Mouse (Mus musculus): ENCODE results near the gene C1ra. TPM values are rescaled to one million over a fixed set of nuclear protein-coding genes. Genes with fewer than 3 reads are reported as not detected.
"Not testable (repeated sequence)": the region's sequence is repeated elsewhere in the genome, so short reads cannot be mapped to it uniquely, and the experiment has no call there.

Gene C1ra
- polyA plus RNA-seq, 1 experiment: 11.3 TPM

DNA sequence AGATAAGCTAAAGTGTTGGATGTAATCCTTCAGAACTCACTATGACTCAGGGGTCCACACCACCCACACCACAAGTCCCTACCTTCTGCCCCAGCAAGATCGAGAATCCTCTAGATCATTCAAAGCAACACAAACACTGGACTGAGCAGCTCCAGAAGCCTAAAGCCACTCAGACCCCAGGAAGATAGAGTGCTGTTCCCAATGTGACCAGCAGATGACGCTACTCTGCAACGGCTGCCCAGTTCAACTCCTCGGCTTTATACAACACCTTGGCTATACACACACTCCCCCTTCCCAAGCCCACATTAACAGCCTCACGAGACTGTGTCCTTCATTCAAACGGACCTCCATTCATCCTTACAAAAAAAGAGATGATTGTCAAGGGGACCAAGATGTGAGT lies 39.4 kb upstream of the C1ra start:
- WGBS: 40% methylated on average over 6 of the region's 6 CpGs
- TF ChIP-seq POLR2A (IDR thresholded peaks at IDR 0.05; ENCODE audit: control insufficient read depth, extremely low read depth, insufficient read depth, low read length, poor library complexity) (no peak), CTCF (IDR thresholded peaks at IDR 0.05; ENCODE audit: borderline replicate concordance, control insufficient read depth, extremely low read depth, insufficient read depth, low read length, poor library complexity) (no peak)
- DNase-seq: peak; percentile 53

DNA sequence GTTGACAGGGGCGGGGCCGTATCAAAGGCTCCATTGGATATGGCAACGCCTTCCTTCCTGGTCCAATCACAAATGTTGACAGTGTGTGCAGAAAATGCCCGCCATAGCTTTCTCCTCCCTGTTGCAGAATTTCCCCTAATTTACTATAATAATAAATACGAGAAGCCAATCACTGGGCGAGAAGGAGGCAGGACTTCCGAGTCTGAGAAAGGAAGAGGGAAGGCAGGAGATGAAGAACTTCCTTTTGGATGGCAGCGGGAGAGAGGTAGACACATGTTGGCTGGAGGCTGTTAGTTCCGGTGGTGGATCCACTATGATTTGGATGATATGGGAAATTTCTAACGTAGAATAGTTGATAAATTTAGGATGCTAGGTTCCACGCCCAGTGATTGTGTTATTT lies 37.6 kb upstream of the C1ra start:
- TF ChIP-seq POLR2A (IDR thresholded peaks at IDR 0.05; ENCODE audit: control insufficient read depth, extremely low read depth, insufficient read depth, low read length, poor library complexity): no peak
- no peak for TF ChIP-seq CTCF (IDR thresholded peaks at IDR 0.05; ENCODE audit: borderline replicate concordance, control insufficient read depth, extremely low read depth, insufficient read depth, low read length, poor library complexity)
- Histone ChIP-seq H3K4me1 (replicated peaks; ENCODE audit: control insufficient read depth, insufficient read depth, low read length) (peaks cover 3% of the 10 kb centered on the region; the same call in 1 of the 2 replicates), H3K27me3 (ENCODE audit: control insufficient read depth, insufficient read depth, low read length) (no peaks in the 10 kb centered on the region), H3K4me3 (ENCODE audit: control insufficient read depth, insufficient read depth, low read length) (no peak overlapping the region), H3K27ac (ENCODE audit: control insufficient read depth, insufficient read depth, low read length) (no peak overlapping the region), H3K36me3 (ENCODE audit: control insufficient read depth, insufficient read depth, low read length) (no peaks in the 10 kb centered on the region)
- no peak for DNase-seq
- WGBS: 90% methylated on average over 11 of the region's 11 CpGs

More for the DNA sequence above, 39.4 kb upstream of the C1ra start:
- H3K27ac ChIP-seq (ENCODE audit: control insufficient read depth, insufficient read depth, low read length): no peak overlapping the region
- H3K36me3 ChIP-seq (ENCODE audit: control insufficient read depth, insufficient read depth, low read length): no peaks in the 10 kb centered on the region
- no peaks in the 10 kb centered on the region for H3K27me3 ChIP-seq (ENCODE audit: control insufficient read depth, insufficient read depth, low read length)
- H3K4me1 ChIP-seq (replicated peaks; ENCODE audit: control insufficient read depth, insufficient read depth, low read length): no peaks in the 10 kb centered on the region
- no peak overlapping the region for H3K4me3 ChIP-seq (ENCODE audit: control insufficient read depth, insufficient read depth, low read length)

DNA sequence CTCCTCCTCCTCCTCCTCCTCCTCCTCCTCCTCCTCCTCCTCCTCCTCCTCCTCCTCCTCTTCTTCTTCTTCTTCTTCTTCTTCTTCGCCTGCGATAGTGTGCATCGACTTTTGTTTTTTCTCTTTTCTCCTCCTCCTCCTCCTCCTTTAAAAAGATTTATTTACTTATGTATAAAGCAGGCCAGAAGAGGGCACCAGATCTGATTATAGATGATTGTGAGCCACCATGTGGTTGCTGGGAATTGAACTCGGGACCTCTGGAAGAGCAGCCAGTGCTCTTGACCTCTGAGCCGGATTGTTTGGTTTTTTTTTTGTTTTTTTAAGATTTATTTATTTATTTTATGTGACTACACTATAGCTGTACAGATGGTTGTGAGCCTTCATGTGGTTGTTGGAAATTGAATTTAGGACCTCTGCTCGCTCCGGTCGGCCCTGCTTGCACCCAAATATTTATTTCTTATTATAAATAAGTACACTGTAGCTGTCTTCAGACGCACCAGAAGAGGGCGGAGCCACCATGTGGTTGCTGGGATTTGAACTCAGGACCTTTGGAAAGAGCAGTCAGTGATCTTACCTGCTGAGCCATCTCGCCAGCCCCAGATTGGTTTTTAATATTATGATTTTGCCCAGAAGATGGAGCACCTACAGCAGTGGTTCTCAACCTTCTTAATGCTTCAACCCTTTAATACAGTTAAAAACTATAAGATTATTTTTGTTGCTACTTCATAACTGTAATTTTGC lies 36.7 kb upstream of the C1ra start:
- not testable (repeated sequence) for H3K4me3 ChIP-seq (ENCODE audit: control insufficient read depth, insufficient read depth, low read length); H3K36me3 ChIP-seq (ENCODE audit: control insufficient read depth, insufficient read depth, low read length); H3K4me1 ChIP-seq (replicated peaks; ENCODE audit: control insufficient read depth, insufficient read depth, low read length); H3K27ac ChIP-seq (ENCODE audit: control insufficient read depth, insufficient read depth, low read length); H3K27me3 ChIP-seq (ENCODE audit: control insufficient read depth, insufficient read depth, low read length); DNase-seq
- 82% methylated on average over 11 of the region's 11 CpGs for WGBS

DNA sequence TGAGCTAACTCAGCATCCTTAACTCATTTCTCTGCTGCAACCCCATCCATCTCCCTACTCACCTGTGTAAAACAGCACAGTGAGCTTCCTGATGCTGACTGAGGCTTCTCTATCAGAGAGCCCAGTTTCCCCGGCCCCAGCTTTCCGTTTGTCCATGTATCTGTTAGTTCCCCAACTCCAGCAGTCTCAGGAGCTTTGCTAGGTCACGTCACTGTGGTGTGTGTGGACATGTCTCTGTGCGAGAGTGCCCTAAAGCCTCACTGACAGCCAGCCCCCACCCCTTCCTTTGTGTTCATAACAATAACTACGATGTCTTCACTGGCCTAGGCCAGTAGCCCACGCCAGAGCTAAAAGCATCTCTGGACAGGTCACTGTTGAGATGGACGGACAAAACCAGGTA lies 36.0 kb upstream of the C1ra start:
- Histone ChIP-seq H3K27me3 (ENCODE audit: control insufficient read depth, insufficient read depth, low read length) (no peaks in the 10 kb centered on the region), H3K4me3 (ENCODE audit: control insufficient read depth, insufficient read depth, low read length) (no peak overlapping the region), H3K27ac (ENCODE audit: control insufficient read depth, insufficient read depth, low read length) (no peak overlapping the region), H3K36me3 (ENCODE audit: control insufficient read depth, insufficient read depth, low read length) (no peaks in the 10 kb centered on the region), H3K4me1 (replicated peaks; ENCODE audit: control insufficient read depth, insufficient read depth, low read length) (peaks cover 3% of the 10 kb centered on the region; the same call in 1 of the 2 replicates)
- no peak for TF ChIP-seq POLR2A (IDR thresholded peaks at IDR 0.05; ENCODE audit: control insufficient read depth, extremely low read depth, insufficient read depth, low read length, poor library complexity)
- no peak for TF ChIP-seq CTCF (IDR thresholded peaks at IDR 0.05; ENCODE audit: borderline replicate concordance, control insufficient read depth, extremely low read depth, insufficient read depth, low read length, poor library complexity)
- no peak for DNase-seq
- 91% methylated on average over 7 of the region's 7 CpGs for WGBS

DNA sequence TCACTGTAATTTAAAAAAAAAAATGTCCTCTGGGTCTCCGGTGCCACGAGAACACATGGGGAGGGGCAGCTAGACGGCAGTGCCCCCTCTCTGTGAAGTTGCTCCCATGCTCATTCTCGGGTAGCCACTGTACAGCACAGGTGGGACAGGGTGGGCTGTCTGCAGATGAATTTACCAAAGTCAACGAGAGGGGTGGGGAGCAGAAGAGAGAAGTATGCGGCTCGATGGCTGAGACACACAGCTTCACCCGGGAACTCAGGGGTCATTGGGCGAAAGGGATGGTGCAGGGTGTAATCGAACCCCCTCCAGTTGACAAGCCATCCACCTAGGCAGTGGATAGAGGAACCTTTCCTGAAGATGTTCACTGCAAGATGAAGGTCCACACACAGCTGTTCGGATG lies 35.4 kb upstream of the C1ra start:
- Histone ChIP-seq H3K36me3 (ENCODE audit: control insufficient read depth, insufficient read depth, low read length) (no peaks in the 10 kb centered on the region), H3K27ac (ENCODE audit: control insufficient read depth, insufficient read depth, low read length) (no peak overlapping the region), H3K4me1 (replicated peaks; ENCODE audit: control insufficient read depth, insufficient read depth, low read length) (peaks cover 3% of the 10 kb centered on the region; the same call in 1 of the 2 replicates), H3K27me3 (ENCODE audit: control insufficient read depth, insufficient read depth, low read length) (no peaks in the 10 kb centered on the region), H3K4me3 (ENCODE audit: control insufficient read depth, insufficient read depth, low read length) (no peak overlapping the region)
- 88% methylated on average over 11 of the region's 11 CpGs for WGBS
- no peak for TF ChIP-seq POLR2A (IDR thresholded peaks at IDR 0.05; ENCODE audit: control insufficient read depth, extremely low read depth, insufficient read depth, low read length, poor library complexity)
- no peak for TF ChIP-seq CTCF (IDR thresholded peaks at IDR 0.05; ENCODE audit: borderline replicate concordance, control insufficient read depth, extremely low read depth, insufficient read depth, low read length, poor library complexity)
- no peak for DNase-seq

DNA sequence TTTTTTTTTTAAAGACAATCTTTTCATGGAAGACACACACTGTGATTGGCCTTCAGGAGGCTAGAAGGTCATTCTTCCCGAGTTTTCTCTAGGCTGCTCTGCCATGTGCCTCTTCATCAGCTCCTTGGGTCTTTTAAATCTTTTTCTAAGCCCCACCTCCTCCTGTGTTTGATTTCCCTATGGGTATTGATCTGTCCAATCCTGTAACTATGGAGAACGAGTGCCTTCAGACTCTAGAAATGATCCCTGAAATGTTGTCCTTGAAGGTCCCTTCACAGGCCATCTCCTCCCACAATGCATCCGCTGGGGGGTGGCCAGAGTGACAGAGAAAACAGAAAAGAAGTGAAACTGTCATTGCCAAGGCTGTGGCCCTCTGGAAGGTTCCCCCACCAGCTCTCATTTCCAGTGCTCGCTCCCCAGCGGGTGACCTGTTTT lies 35.0 kb upstream of the C1ra start:
- Histone ChIP-seq H3K4me1 (replicated peaks; ENCODE audit: control insufficient read depth, insufficient read depth, low read length) (peaks cover 3% of the 10 kb centered on the region; the same call in 1 of the 2 replicates), H3K36me3 (ENCODE audit: control insufficient read depth, insufficient read depth, low read length) (no peaks in the 10 kb centered on the region), H3K27me3 (ENCODE audit: control insufficient read depth, insufficient read depth, low read length) (no peaks in the 10 kb centered on the region), H3K27ac (ENCODE audit: control insufficient read depth, insufficient read depth, low read length) (no peak overlapping the region), H3K4me3 (ENCODE audit: control insufficient read depth, insufficient read depth, low read length) (no peak overlapping the region)
- WGBS: 73% methylated on average over 5 of the region's 5 CpGs
- no peak for TF ChIP-seq CTCF (IDR thresholded peaks at IDR 0.05; ENCODE audit: borderline replicate concordance, control insufficient read depth, extremely low read depth, insufficient read depth, low read length, poor library complexity)
- no peak for TF ChIP-seq POLR2A (IDR thresholded peaks at IDR 0.05; ENCODE audit: control insufficient read depth, extremely low read depth, insufficient read depth, low read length, poor library complexity)
- no peak for DNase-seq

All from thymus, adult 2 months (tissue).